Mouse (Mus musculus): Measurements from ENCODE around the gene Elf5.

The Elf5 gene

DNA sequence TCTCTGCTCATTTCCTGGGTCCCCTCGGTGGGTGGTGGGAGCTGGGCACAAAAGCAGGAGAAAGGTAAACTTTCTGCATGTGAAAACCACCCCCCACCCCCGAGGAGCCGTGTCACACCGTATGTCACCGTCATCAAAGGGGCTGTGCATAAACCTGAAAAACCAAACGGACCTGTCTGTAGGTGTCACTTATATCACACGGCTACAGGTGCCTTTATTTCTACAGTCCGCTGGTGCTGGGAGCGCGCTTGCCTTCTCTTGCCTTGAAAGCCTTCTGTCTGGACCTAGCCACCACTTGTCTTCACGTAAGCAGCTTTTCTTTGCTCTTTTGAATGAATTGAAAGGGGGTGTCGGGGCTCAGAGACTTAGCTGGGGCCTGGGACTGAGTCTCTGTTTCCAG is 12.4 kb downstream of the Elf5 start:
- no peak for TF ChIP-seq GATA4 (IDR thresholded peaks at IDR 0.05; ENCODE audit: insufficient replicate concordance, low read length)

DNA sequence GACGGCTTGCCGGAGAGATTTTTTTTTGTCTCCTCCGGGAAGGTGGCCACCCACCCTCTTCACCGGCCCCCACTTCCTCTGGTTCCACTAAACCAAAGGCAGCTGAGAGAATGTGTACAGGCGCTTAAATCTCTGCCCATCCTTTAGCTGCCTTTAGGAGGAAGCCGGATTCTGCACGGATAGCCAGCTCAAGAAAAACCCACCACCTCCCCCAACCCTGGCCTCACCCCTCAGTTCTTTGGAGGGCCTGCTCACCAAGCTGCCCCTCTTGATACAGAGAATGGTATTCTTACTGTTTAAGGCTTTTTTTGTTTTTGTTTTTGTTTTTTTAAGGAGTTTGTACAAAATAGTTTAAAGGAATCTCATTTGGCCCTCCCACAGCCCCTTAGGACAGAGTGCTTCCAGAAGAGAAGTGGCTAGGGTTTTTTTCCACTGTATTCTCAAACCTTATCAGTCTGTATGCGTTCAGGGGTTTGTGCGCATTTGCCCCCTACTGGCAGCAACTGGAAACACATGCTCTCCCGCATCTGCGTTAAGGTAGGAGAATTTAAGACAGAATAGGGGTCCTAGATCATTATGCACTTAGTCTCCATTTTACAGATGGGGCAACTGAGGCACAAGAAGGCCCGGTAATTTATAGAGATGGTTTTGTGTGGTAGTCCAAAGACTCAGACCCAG is 13.0 kb downstream of the Elf5 start:
- TF ChIP-seq GATA4 (IDR thresholded peaks at IDR 0.05; ENCODE audit: insufficient replicate concordance, low read length) = peak; percentile 62; the same call in 1 of the 2 replicates

DNA sequence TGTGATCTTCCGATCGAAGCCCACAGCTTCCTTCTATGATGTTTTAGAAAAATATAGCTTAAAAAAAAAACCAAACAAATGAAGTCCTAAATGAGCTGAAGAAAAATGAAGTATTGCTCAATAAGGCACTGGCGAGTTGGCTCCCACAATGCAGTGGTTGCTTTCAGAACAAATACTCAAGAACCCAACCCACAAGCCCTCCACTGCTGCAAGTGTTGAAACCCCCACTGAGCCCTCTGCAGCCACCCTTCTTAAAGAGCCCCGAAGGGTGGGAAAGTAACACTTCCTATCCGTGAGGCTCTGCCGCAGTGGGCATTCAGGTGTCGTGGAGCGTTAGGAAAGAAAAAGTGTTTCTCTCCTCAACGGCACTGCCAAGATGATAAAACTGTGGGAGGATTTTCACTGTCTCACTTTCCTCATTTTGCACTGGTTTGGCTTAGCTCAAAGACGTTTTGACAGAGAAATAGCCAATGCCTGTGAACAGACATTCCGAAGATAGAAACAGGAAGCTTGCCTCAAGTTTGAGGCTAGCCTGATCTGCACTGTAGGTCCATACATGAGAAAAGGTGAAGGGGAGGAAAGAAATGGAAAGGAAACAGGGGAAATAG is 14.1 kb downstream of the Elf5 start:
- no peak for TF ChIP-seq GATA4 (IDR thresholded peaks at IDR 0.05; ENCODE audit: insufficient replicate concordance, low read length)

DNA sequence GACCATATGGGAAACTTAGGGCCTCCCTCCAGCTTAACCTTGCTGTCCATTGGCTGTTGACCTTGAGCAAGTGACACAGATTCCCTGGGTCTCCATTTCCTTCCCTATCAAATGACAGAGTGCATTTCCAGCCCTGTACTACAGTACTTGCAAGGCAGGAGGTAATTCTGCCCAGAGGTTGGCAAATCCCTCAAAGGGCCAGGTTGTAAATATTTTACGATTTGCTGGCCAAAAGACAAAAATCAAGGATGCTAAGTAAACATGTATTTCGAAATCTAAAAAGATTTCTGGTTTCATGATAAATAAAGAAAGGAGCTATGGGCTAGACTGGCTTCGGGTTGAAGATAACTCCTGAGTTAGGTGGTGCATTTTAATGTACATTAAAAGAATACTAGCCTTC is 16.9 kb downstream of the Elf5 start:
- no peak for TF ChIP-seq GATA4 (IDR thresholded peaks at IDR 0.05; ENCODE audit: insufficient replicate concordance, low read length)

DNA sequence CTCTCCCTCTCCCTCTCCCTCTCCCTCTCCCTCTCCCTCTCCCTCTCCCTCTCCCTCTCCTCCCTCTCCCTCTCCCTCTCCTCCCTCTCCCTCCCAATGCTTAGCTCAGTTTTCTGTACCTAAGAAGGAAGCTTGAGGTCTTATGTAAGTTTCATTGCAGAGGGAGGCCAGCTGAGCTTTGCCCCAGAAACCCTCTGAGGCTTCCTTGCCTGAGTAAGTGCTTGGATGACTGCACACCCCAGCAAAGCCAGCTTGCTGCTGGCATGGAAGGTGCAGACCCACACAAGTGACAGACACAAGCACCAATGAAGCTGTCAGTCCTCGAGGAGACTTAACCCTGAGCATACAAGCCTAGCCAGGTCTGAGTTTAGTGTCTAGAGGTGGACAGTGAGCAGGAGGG is 19.2 kb downstream of the Elf5 start:
- TF ChIP-seq GATA4 (IDR thresholded peaks at IDR 0.05; ENCODE audit: insufficient replicate concordance, low read length) = no peak

DNA sequence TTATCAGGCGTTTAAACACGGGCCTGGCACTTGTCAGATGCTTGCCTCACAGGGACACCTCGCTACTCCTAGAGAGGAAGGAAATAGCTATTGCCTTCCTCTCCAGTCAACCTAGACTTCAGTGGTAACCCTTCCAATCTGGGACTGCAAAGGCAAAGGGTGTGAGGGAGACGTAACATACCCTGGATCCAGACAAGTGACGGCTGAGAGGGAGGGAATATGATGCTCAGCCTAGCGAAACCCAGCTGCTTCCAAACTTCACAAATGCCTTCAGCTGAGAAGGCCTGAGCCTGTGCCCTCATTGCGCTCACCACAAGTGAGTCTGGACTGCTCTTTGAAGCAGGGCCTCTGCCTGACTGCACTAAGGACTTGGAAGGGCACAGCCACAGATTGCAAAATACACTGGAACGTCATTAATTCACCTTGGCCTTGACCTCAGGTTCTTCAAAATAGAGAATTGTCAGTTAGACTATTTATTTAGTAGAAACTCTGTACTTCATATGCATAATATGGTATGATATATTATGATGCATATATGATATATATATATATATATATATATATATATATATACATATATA is 21.3 kb downstream of the Elf5 start:
- no peak for TF ChIP-seq GATA4 (IDR thresholded peaks at IDR 0.05; ENCODE audit: insufficient replicate concordance, low read length)

DNA sequence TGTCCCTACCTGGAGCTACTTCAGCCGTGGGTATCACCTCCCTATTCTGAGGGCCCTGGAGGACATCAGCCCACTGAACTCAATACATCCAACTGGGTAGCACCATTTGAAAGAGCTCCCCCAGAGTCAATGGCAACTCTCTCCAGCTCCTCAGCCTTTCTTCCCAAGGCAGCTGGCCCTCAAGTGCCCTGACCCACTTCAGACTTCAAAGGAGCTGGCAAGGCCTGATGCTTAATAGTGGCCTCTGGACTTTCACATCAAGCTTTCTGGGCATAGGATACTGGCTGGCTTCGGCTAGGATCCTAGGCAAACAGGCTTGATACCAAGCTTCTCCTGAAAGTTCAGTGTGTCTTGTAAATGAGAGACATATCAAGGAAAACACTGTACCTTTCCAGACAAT is 23.6 kb downstream of the Elf5 start:
- TF ChIP-seq GATA4 (IDR thresholded peaks at IDR 0.05; ENCODE audit: insufficient replicate concordance, low read length) = no peak

DNA sequence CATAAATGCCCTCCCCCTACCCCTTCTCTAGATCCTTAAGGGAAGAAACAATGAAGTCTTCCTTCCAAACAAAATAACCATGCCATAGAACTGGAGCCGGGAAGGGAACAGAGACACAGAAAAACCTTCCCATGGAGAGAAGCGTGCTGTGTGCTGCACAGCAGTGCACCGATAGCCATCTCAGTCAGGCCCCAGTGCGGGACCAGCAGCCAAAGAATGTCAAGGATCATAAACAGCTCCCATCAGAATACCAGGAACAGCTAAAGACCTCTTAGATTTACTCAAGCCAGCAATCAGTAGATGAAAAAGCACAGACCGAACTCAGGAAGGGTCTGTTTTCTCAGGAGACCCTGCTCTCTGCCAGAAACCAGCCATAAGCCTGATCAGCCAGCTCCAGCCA is 25.0 kb downstream of the Elf5 start:
- TF ChIP-seq GATA4 (IDR thresholded peaks at IDR 0.05; ENCODE audit: insufficient replicate concordance, low read length) = no peak

DNA sequence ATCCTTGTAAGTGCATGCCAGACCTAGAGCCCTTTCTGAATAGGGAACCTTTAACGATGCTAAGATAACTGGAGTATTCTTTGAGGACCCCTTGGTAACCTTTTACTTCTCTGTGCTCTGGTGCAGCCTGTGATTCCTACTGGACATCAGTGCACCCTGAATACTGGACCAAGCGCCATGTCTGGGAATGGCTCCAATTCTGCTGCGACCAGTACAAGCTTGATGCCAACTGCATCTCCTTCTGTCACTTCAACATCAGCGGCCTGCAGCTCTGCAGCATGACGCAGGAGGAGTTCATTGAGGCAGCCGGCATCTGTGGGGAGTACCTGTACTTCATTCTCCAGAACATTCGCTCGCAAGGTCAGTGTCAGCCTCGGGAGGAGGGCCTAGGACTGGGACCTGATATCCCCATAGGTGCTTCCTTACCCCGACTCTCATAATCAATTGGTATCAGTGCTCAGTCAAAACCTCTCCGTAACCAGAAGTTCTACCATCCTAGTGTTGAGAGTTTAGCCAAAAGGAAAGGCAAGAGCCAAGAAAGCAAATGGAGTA is 27.7 kb downstream of the Elf5 start:
- no peak for TF ChIP-seq GATA4 (IDR thresholded peaks at IDR 0.05; ENCODE audit: insufficient replicate concordance, low read length)

DNA sequence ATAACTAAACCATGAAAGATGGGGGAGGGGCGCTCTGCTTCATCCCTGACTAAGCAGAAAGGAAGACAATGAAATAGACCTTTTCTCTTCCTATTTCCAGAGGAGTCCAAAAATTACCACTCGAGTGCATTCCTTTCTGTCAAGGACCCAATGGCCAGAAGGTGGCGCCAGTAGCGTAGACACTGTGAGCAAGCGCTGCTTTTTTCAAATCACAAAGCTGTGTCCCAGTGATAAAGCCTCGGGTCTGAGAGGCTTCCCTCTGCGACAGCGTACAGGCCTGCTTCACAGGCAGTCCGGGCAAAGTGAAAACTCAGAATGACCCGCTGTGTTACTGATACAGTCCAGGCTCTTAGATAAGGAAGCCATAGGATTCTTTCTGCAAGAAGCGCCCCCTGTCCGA is 28.2 kb downstream of the Elf5 start:
- no peak for TF ChIP-seq GATA4 (IDR thresholded peaks at IDR 0.05; ENCODE audit: insufficient replicate concordance, low read length)

DNA sequence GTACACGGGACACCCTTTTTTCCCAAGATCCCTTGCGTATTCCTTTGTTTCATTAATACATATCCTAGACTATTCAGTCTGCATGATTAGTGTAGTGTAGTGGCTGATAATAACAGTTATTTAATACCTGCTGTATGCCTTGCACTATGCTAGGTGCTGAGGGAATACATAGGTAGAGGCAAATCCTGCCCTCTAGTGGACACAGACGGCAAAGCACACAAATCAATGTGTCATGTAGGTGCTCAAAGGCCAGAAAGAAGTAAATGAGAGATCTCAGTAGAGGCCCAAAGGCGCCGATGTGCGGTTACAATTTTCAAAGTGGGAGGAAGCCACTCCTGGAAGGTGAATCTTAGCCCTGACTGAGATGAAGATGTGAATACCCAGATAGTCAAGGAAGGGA is 34.3 kb downstream of the Elf5 start:
- no peak for TF ChIP-seq GATA4 (IDR thresholded peaks at IDR 0.05; ENCODE audit: insufficient replicate concordance, low read length)

DNA sequence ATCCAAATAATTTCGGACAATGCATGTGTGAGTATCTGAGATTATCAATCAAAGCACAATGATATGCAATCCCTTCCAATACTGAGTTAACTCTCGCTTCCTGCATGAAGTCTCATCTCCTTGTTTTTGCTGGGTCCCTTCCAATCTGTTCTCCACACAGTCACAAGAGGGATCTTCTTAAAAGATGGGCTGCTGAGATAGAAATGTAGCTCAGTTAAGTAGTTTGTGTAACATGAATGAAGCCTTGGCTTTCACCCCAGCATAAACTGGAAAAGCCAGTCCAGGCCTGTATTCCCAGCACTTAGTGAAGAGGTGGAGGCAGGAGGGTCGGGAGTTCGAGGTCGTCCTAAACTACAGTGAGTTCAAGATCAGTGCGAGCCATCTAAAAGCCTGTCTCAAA is 34.8 kb downstream of the Elf5 start:
- no peak for TF ChIP-seq GATA4 (IDR thresholded peaks at IDR 0.05; ENCODE audit: insufficient replicate concordance, low read length)

DNA sequence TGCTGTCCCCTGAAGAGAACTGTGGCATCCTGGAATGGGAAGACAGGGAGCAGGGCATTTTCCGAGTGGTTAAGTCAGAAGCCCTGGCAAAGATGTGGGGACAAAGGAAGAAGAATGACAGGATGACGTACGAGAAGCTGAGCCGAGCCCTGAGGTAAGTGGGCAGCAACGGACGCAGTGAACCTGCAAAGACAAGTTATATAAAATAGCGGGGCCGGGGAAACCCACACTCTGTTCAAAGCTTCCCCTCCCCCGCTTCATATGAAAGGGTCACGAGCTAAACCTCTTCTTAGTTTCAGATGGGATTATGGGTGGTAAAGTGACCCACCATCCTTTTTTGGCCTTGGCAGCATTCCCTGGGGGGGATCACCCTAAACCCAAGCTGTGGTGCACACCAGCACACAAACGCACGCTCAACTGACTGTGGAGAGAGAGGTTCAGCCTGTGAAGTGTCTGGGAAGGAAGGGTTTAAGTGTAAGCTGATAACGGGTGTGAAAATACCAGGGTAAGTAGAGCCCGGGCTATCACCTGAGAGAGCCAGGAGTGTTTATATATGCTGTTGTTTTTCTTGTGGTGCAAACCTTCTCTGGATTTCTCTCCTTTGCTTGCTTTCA is 37.6 kb downstream of the Elf5 start:
- TF ChIP-seq GATA4 (IDR thresholded peaks at IDR 0.05; ENCODE audit: insufficient replicate concordance, low read length) = no peak

DNA sequence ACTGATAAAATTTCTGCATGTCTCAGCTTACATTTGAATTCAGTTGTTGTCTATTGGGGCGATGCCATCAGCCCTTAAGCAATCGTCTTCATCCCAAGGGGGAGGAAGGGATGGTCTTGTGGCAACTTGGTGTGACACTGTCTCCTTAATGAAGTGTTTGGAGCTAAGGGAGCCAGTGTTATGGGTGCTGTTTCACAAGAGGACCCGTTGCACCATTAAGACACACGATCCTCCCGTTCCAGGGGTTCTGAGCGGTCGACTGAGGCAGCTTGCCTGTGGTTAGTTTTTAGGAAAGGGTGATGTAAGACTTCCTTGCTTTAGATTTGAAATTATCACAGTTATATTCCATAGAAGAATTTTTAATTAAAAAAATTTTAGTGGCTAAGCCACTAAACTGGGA is 38.3 kb downstream of the Elf5 start:
- no peak for TF ChIP-seq GATA4 (IDR thresholded peaks at IDR 0.05; ENCODE audit: insufficient replicate concordance, low read length)

DNA sequence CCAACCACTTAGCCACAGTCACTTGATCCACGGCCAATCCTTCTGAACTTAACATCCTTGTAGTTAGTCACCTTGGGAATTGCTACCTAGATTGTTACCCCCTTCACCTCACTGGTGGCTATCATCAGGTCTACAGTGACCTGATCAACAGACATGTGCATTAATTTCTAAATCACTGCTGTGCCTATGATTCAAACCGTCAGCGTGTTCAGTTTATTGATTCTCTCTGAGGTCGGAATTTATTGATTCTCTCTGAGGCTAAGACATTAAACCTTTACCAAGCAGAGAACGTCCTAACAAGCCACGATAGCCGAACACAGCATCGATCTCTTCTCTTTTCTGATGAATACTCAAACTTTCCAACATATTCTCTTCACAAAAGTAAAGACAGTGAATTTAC is 38.8 kb downstream of the Elf5 start:
- TF ChIP-seq GATA4 (IDR thresholded peaks at IDR 0.05; ENCODE audit: insufficient replicate concordance, low read length) = no peak

DNA sequence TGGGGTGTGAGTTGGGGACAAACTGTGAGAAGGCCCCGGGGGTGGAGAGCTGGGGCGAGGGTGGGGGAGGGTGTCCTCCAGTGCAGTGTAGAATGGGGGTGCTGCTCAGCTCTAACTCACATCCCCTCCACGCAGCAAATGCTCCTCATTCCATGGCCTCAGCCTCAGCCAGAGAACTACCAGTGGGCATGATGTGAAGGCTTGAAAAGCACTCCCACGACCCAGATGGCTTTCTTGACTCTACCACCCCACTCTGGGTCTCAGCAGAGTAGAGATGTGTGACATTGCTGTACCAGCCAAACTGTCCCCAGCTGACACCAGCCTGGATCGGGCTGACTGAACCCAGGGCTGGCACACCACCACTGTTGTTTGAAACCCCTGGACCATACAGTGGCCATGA is 41.1 kb downstream of the Elf5 start:
- no peak for TF ChIP-seq GATA4 (IDR thresholded peaks at IDR 0.05; ENCODE audit: insufficient replicate concordance, low read length)
